ENCODE assay signal across 14 mouse cellular contexts in the genomic region with DNA sequence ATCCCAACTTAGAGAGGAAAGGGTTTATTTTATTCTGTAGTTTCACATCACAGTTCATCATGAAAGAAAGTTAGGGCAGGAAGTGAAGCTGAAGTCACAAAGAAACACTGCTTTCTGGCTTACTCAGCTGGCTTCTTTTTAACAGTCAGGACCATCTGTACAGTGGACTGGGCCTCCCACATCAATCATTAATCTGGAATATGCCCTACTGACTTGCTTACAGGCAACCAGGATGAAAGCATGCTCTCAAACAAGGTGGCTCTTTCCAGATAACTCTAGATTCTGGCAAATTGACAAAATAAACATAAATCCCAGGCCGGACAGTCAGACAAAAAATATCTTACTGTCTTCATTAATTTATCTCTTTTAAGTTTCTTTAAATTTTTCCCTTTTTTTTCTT.
"Had no signal": no experiment of that assay in that cellular context is flagged by ENCODE, and none has a peak within 500 bp of the region (broad histone marks: within the 10 kb centered on the region; RNA-seq: fewer than 3 reads in every experiment).

No protein-coding gene starts in this region.

- H3K9ac ChIP-seq: hindbrain, embryonic 15.5 days; liver, postnatal 0 days; neural tube, embryonic 15.5 days had no signal

- H3K4me2 ChIP-seq: hindbrain, embryonic 15.5 days; neural tube, embryonic 15.5 days had no signal

- H3K27me3 ChIP-seq: hindbrain, embryonic 15.5 days; neural tube, embryonic 15.5 days had no signal

- H3K36me3 ChIP-seq: hindbrain, embryonic 15.5 days; limb, embryonic 10.5 days; midbrain, embryonic 10.5 days; neural tube, embryonic 15.5 days had no signal

- H3K4me1 ChIP-seq: hindbrain, embryonic 15.5 days; limb, embryonic 10.5 days; midbrain, embryonic 10.5 days; neural tube, embryonic 15.5 days had no signal

- H3K27ac ChIP-seq: hindbrain, embryonic 15.5 days; left cerebral cortex, adult 2 months; limb, embryonic 10.5 days; midbrain, embryonic 10.5 days; neural tube, embryonic 15.5 days had no signal

- ATAC-seq: intestine, embryonic 16.5 days; liver, postnatal 0 days; lung, postnatal 0 days had no signal

- H3K4me3 ChIP-seq: hindbrain, embryonic 15.5 days; left cerebral cortex, adult 2 months; limb, embryonic 10.5 days; midbrain, embryonic 10.5 days; myocyte; neural tube, embryonic 15.5 days had no signal

- H3K9me3 ChIP-seq: hindbrain, embryonic 15.5 days; limb, embryonic 10.5 days; midbrain, embryonic 10.5 days; neural tube, embryonic 15.5 days had no signal

- DNase-seq: liver, postnatal 0 days; lung, postnatal 36 days; midbrain, embryonic 14.5 days; right cerebral cortex, adult 18-20 months; right cerebral cortex, postnatal 25 days; thymus, postnatal 36 days had no signal
